Mouse (Mus musculus): ENCODE data around the gene Cpxm2. TPM values are rescaled to one million over a fixed set of nuclear protein-coding genes. Genes with fewer than 3 reads are reported as not detected.

Gene Cpxm2
- polyA plus RNA-seq, 1 experiment from 2014 or later = 1.2 TPM

GRCm38 (mm10) chr7:131992226-131992625, 162.3 kb downstream of the Cpxm2 start:
- Histone ChIP-seq H3K27me3 (replicated peaks; ENCODE audit: control insufficient read depth, insufficient read depth, low read length) (no peaks in the 10 kb centered on the region), H3K9me3 (replicated peaks; ENCODE audit: control insufficient read depth, low read length) (no peaks in the 10 kb centered on the region), H3K36me3 (ENCODE audit: control insufficient read depth, insufficient read depth, low read length) (no peaks in the 10 kb centered on the region), H3K27ac (ENCODE audit: low read depth, low read length) (no peak overlapping the region), H3K4me3 (ENCODE audit: low read depth, low read length) (no peak overlapping the region), H3K4me2 (ENCODE audit: low read length) (no peak overlapping the region), H3K9ac (ENCODE audit: low read length) (no peak overlapping the region), H3K4me1 (ENCODE audit: control insufficient read depth, insufficient read depth, low read length) (no peaks in the 10 kb centered on the region)
- 63% methylated on average over 1 of the region's 1 CpGs for WGBS
- DNase-seq (ENCODE audit: low spot score) (no peak), ATAC-seq (no peak)

- WGBS = 43% methylated on average over 6 of the region's 6 CpGs
- ATAC-seq = no peak
Observed at GRCm38 (mm10) chr7:131989056-131989455, 165.5 kb downstream of the Cpxm2 start.

More at GRCm38 (mm10) chr7:131989056-131989455, 165.5 kb downstream of the Cpxm2 start:
- no peak overlapping the region for H3K27ac ChIP-seq (ENCODE audit: low read depth, low read length)
- H3K4me1 ChIP-seq (ENCODE audit: control insufficient read depth, insufficient read depth, low read length) = no peaks in the 10 kb centered on the region; the same call in 1 of the 2 replicates
- H3K36me3 ChIP-seq (ENCODE audit: control insufficient read depth, insufficient read depth, low read length) = no peaks in the 10 kb centered on the region
- H3K9ac ChIP-seq (ENCODE audit: low read length) = no peak overlapping the region
- no peaks in the 10 kb centered on the region for H3K9me3 ChIP-seq (replicated peaks; ENCODE audit: control insufficient read depth, low read length)
- H3K27me3 ChIP-seq (replicated peaks; ENCODE audit: control insufficient read depth, insufficient read depth, low read length) = no peaks in the 10 kb centered on the region
- DNase-seq (ENCODE audit: low spot score) = no peak
- no peak overlapping the region for H3K4me3 ChIP-seq (ENCODE audit: low read depth, low read length)
- no peak overlapping the region for H3K4me2 ChIP-seq (ENCODE audit: low read length)

Other genes starting within 250 kb of the Cpxm2 start
- 1.7 and 2.7 TPM in 2 replicates for gene Gpr26, start 188.3 kb downstream of the Cpxm2 start, polyA plus RNA-seq (2014; fragmentation: Nextera tagmentation; extraction: Ambion mirVana)
- 8.4 and 10.8 TPM in 2 replicates for gene Chst15, start 162.5 kb upstream of the Cpxm2 start, polyA plus RNA-seq (2014; fragmentation: Nextera tagmentation; extraction: Ambion mirVana)

Measured in forebrain, embryonic 14.5 days (tissue).